Mouse (Mus musculus) G1E (cell line): ENCODE measurements around the gene Maml2.

Experiments used
- CTCF ChIP-seq: IDR thresholded peaks from 2 replicates; pipeline ENCODE4 v1.5.1; 2012; ENCODE audit warnings: low read depth, low read length, inconsistent platforms, mixed read lengths
- GATA1 ChIP-seq: IDR thresholded peaks from 2 replicates; pipeline ENCODE4 v1.6.1; 2012; ENCODE audit warnings: borderline replicate concordance, low read length, inconsistent platforms, mixed read lengths
- GATA2 ChIP-seq: IDR thresholded peaks from 2 replicates; pipeline ENCODE4 v1.6.1; 2012; ENCODE audit warnings: low read depth, low read length, inconsistent platforms, borderline replicate concordance
- POLR2AphosphoS5 ChIP-seq: IDR thresholded peaks from 2 replicates; pipeline ENCODE4 v1.6.1; 2012; ENCODE audit warnings: low read depth, low read length, inconsistent platforms; ENCODE audit not compliant: insufficient replicate concordance
- TAL1 ChIP-seq: conservative IDR thresholded peaks from 2 replicates; pipeline ENCODE4 v1.6.1; 2012; ENCODE audit warnings: low read depth, low read length, inconsistent platforms, mixed read lengths

DNA sequence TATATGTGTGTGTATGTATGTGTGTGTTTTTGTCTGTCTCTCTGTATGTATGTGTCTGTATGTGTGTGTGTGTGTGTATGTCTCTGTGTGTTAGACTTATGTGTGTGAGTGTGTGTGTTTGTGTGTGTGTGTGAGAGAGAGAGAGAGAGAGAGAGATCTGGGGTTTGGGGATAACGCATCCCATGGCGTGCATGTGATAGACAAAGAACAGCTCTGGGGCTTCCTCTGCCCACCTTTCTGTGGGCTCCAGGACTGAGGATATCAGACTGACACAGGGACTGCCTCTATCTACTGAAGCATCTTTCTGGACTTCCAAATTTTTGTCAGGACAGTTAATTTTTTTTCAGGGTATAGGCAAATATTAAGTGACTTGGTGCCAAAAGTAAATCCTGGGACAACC, 242.5 kb downstream of the Maml2 start:
- TF ChIP-seq CTCF (no peak), TAL1 (no peak; the same call in 1 of the 2 replicates), GATA1 (no peak), POLR2AphosphoS5 (no peak), GATA2 (no peak)
